Mouse (Mus musculus) hematopoietic stem cell, adult 5-6 weeks (primary cell): ENCODE results near the gene Gli3. TPM values are rescaled to one million over a fixed set of nuclear protein-coding genes. Genes with fewer than 3 reads are reported as not detected.

Experiments
- ATAC-seq, 2 experiments: fragments of 125-278 bp in 1 of 2; replicated peaks in 1 of 2; 2 replicates each; pipeline ENCODE4 v1.8.0; 2016 to 2017; ENCODE audit warnings: inconsistent platforms in 2 of 2, mild to moderate bottlenecking in 2 of 2, moderate number of reproducible peaks in 2 of 2, low read depth in 1 of 2, moderate TSS enrichment in 1 of 2; ENCODE audit not compliant: low FRiP score in 2 of 2, poor library complexity in 2 of 2, severe bottlenecking in 2 of 2, insufficient read depth in 1 of 2, low TSS enrichment in 1 of 2
- total RNA-seq: library from RNA; stranded (forward); fragments of 172-1452, 232-1000 nt; gene quantifications from 2 replicates; pipeline ENCODE4 v1.2.3, GENCODE M21; 2017

The Gli3 gene
- total RNA-seq, 1 experiment from 2014 or later, result 0.05 TPM

GRCm38 (mm10) chr13:15472712-15473111, 9.7 kb downstream of the Gli3 start:
- no peak for ATAC-seq

- no peak for ATAC-seq
Observed at GRCm38 (mm10) chr13:15474393-15474792, 11.4 kb downstream of the Gli3 start.

GRCm38 (mm10) chr13:15486033-15486891, 23.2 kb downstream of the Gli3 start:
- ATAC-seq, result no peak

GRCm38 (mm10) chr13:15487334-15487733, 24.3 kb downstream of the Gli3 start:
- no peak for ATAC-seq

GRCm38 (mm10) chr13:15488065-15488464, 25.0 kb downstream of the Gli3 start:
- no peak for ATAC-seq

- no peak for ATAC-seq
Observed at GRCm38 (mm10) chr13:15495820-15496219, 32.8 kb downstream of the Gli3 start.

GRCm38 (mm10) chr13:15498338-15498737, 35.3 kb downstream of the Gli3 start:
- ATAC-seq, result no peak

GRCm38 (mm10) chr13:15510925-15511324, 47.9 kb downstream of the Gli3 start:
- ATAC-seq, result no peak

GRCm38 (mm10) chr13:15513114-15513513, 50.1 kb downstream of the Gli3 start:
- ATAC-seq, result no peak

- no peak for ATAC-seq
Observed at GRCm38 (mm10) chr13:15514082-15514481, 51.0 kb downstream of the Gli3 start.

- ATAC-seq, result no peak
Observed at GRCm38 (mm10) chr13:15517048-15517760, 54.2 kb downstream of the Gli3 start.

GRCm38 (mm10) chr13:15520353-15520752, 57.3 kb downstream of the Gli3 start:
- no peak for ATAC-seq

- no peak for ATAC-seq
Observed at GRCm38 (mm10) chr13:15522153-15522552, 59.1 kb downstream of the Gli3 start.

- no peak for ATAC-seq
Observed at GRCm38 (mm10) chr13:15524208-15524607, 61.2 kb downstream of the Gli3 start.

- ATAC-seq, result no peak
Observed at GRCm38 (mm10) chr13:15526691-15527090, 63.7 kb downstream of the Gli3 start.

- ATAC-seq, result no peak
Observed at GRCm38 (mm10) chr13:15531568-15531967, 68.5 kb downstream of the Gli3 start.

- ATAC-seq, result no peak
Observed at GRCm38 (mm10) chr13:15537206-15537605, 74.2 kb downstream of the Gli3 start.

- ATAC-seq, result no peak; a peak in 1 of 4 replicates
Observed at GRCm38 (mm10) chr13:15537611-15538010, 74.6 kb downstream of the Gli3 start.
